Mouse (Mus musculus) kidney, postnatal 25 days (tissue): ENCODE data around the gene Lrrc9.

ENCODE experiments used
- DNase-seq, 2 experiments: peaks; one replicate each; pipeline ENCODE4 v3.0.0; 2021; ENCODE audit warnings: mixed read lengths in 2 of 2

Lrrc9 gene

DNA sequence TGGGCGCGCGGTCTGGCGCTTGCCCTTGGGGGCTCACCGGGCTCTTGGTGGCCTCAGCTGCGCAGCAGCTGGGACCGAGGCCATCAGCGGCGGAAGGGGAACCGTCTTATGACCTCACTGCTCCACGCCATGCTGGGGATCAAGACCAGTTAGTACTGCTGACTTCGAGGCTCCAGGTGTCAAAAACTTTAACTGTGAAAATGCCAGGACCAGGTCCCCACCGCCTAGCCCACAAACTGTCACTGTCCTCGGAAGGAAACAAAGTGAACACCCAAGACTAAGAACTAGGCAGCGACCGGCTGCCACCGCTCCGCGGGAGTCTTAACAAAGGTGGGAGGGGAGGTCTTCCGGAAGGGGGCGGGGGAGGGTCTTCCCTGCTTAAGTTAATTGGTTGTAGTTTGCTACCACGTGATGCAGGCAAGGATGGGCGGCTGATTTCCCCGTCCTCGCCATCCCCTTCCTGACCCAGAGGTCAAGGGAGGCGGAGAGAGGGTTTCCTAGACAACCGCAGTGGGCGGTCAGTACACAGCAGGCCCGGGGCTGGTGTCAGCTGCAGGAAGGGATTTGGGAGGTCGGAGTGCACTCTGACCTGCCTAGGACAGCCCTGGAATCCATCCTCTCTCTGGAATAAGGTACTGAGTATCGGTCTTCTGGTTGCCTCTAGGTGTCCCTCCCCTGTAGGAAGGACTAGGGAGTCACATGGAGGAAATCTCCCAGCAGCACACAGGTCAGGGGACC is at the start of gene Lrrc9:
Gene Lrrc9, plus strand, starts transcription at position 28 of the 738 bp plus-strand sequence.
- DNase-seq = peak; percentile 43 to 69

DNA sequence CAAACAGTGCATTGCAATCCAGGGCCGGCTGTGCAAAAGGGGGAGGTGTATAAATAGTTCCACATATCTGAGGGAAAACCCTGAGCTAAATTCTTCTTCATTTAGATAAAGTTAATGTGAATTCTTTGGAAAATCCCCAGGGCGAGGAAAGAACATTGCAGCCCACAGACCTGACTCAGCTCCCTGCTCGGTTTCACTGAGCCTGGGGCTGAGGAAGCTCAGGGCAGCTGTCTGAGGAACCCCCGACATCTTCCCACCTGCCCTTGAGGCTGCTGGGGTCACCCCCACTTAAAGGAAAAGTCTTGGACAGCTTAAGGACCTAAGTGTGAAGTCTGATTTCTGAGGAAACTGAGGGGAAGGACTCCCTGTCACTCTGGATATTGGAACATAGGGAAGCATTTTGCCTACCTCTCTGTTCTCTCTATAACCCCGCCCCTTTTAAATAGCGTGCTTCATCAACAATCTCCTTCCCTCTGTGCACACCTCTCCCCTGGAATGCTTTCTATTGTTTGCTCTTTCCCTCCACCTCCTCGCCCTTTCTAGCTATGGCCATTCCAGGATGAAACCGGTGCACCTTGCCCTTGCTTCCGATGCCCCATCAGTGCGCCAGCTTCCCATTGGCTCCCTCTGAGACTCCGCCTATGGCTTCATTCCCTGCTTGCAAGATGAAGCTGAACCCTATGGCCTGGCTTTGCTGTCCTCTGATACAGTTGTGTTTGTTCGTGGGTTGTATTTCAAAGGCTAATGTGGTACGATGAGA is 48.4 kb upstream of the Lrrc9 start:
- DNase-seq = no peak

DNA sequence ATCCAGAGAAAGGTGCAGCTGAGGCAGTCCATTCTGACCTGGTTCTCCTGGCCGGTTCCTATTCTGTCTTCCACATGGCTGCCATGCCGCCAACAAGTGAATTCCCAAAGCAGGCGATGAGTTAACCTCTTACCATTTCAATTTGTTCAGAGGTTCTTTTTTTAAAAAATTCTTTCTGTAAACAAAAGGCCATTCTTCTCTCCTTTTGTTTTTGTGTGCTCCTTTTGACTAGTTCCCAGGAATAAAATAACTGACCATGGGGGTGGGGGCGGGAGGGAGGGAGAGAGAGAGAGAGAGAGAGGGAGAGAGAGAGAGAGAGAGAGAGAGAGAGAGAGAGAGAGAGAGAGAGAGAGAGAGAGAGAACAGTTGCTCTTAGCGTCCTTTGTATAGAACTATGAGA is 36.6 kb upstream of the Lrrc9 start:
- DNase-seq = no peak

DNA sequence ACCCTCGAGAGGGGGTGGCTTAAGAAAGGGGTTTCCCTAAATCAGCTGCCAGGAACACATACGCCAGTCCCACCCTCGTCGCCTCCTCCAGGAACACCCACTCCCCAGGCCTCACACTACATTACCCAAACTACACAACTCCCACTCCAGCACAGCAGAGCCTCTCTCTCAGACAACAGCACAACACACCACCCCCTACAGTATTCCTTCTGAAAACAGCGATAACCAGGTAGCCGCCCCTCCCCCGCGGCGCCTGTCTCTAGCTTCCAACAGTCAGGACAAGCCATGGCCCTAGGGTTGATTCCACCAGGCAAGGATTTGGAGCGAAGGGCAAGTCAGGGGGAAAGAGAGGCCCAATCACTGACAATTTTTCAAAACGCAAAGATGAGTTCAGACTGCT is 34.5 kb upstream of the Lrrc9 start:
- no peak for DNase-seq

DNA sequence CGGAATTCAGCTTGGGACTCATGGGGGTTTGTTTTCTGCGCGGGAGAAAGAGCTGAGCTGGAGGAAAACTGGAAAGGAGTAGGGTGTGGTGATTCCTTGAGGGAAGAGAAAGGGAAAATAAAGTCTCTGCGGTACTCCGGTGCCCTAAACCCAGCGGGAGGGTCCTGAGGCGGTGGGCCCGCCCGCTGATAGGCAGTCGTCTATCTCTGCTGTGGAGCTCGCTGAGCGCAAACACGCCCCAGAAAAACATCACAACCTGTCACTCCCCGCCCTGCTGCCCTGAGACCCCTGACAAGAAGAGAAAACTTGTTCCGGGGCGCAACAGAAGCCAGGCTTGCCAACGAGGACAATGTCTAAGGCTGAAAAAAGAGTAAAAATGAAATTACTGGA is 34.0 kb upstream of the Lrrc9 start:
- DNase-seq = no peak

DNA sequence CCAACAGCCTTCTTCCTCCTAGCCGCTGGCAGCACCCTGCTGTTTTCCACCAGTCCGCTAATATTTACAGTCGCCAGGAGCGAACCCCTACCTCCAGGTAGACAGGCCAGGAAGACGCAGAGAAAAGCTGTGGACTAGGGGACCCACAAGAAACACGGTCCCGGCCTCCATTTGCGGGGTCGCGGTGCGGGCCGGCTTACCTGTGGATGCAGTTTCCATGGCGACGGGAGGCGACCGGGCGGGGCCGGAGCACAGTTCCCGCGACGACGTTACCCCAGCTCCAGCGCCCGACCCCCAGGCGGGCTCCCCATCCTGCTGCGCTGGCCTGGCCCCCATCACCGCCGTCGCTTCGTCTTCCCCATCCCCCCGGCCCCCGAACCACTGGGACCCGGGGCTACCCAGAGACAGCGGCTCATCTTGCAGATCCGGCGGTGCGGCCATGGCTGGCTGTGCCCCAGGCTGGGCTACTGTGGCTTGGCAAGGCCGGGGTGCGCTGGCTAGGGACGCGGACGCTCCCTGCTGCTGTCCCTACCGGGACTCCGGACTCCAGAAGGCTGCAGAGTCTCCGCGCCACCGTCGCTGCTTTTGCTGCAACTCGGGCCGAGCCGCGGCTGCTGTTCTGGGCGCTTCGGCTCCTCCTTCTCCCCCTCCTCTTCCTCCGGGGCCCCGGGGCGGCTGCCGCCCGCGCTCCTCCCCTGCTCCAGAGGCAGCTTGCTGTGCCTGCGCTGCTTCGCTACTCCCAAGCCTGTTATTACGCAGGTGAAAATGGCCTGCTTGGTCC is 33.4 kb upstream of the Lrrc9 start:
- DNase-seq = peak; percentile 16 to 47

DNA sequence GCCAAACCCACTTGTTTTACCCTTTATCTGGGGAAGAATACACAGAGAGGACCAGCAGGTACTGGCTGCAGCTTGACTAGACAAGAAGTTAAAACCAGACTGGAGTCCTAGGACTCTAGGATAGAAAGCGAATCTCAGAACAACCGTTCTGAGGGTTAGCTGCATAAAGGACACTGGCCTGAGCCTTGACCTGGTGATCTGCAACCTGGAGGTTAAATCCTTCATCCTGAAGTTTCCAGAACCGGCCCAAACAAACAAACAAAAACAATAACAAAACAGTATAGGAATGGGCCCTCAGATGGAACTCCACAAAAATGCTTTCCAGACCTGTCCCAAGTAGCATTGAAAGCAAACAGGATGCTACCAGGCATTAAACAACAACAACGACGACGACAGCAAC is 32.7 kb upstream of the Lrrc9 start, which contains the start of gene Rtn1:
Gene Rtn1, minus strand, starts transcription at position 101 of the 400 bp plus-strand sequence.
- no peak for DNase-seq

DNA sequence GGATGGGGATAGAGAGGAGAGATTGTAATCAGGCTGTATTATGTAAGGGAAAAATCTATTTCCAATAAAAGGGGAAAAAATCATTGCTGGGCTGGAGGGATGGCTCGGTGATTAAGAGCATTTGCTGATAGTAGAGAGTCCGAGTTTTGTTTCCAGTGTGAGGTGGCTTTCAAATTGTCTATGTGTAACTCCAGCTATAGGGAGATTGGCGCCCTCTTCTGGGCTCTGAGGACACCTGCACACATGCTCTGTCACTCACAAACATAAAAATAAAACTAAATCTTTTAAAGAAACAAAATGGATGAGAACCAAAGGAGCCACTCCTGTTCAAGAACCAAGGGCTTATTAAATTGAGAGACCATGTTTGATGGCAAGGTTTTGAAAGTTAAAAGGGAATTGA is 23.9 kb upstream of the Lrrc9 start:
- DNase-seq = no peak

DNA sequence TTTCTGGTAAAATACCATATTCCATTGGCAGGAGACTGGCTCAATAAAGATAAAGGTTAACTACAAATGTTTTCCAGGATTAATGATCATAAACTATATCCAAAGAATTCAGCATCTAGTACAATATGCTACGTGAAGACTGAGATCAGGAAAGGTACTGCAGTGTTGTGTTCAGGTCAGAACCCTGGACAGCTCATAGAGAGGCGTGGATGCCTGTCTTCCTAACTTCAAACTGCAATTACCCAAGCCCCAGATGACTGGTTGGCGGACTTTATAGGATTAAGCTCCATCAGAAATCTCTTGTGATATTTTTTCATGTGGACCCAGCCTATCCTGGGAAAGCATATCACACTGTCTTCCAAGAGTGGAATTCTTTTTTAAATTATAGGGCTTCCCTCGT is 19.0 kb upstream of the Lrrc9 start:
- no peak for DNase-seq

DNA sequence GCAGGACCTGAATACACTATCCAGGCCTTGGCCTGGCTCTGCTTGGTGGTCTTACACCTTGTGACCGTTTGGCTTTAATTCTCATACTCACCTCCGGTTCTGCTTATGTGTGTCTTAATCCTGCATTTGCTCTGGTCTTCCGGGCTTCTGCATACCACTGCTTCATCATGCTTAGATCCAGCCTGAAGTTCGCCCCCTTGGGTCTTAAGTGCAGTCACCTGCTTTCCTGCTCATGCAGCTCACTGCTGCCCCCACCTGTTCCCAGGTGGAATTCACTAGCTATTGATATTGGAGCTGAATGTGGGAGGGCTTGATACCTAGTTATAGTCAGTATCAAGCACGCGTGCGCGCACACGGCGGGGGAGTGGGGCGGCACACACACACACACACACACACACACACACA is 13.9 kb upstream of the Lrrc9 start:
- DNase-seq = peak; percentile 68 to 78

DNA sequence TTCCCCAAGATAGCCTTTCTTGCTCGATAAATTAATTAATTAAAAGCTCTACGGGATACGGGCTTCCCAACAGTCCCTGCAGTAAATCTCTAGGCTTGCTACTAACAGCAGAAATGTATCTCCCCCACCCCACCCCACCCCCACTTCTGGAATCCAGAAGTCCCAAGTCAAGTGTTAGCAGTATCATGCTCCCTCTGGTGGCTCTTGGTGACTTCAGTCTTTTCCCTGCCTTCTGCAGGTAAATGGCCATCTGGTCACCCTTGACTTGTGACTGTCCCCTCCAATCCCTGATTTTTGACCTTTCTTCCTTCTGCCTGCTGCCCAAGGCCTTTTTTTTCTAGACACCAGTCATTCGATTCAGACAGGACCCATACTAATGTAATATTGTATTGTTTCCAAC is 9.5 kb upstream of the Lrrc9 start:
- no peak for DNase-seq

DNA sequence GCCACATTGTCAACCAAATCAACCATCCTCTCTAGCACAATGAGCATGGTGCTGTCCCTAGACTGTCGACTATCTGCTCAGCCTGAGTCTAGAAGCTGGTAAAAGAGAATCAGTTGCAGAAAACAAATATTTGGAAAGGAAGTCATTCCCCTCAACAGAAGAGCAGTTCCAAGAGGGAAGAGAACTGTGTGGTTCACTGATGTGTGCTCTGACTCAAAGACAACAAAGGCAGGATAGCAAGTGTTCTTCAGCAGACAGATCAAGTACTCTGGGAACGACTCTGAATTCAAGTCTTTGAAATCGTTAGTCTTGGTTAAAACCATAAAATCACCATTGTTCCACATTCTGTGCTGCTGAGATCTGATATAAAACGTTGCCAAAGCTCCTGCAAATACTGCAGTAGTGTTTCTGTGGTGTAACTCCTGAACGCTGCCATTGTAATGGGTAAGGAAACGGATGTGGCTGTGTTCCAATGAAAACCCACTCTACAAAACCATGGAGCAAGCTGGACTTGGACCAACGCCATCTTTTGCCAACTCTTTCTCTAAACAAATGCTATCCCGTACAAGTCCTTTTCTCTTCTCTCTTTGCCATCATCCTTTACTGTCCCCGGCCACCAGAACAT is 8.3 kb upstream of the Lrrc9 start:
- DNase-seq = peak in 1 of 2 experiments; percentile 15

DNA sequence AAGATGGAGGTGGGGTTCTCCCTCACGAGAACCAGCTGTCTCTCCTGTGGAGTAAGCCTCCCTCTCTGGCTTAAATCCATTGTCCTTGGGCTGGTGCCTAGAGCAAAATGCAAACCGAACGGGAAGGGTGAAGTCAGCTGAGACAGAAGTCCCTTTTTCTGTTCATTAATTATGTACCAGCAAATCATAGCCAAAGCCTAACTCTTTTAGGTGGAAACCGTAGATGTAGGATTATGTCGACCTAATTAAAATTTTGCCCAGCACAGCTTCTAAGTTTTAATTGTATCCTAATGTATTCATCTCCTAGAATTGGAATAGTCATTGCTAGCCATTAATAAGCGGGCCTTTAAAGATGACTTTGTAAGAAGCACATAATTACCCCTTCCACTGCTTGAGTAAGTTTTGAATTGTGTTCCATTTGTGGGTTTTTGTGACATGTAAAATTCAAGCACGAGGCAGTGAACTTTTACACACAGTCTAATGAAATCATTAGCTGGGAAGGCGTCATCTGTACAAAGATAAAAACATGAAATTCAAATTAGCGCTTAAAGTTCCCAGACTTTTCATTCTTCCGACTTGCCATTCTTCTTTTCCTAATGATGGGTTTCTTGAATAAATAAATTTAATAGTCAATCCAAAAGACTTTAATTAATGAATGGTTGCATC is 3.9 kb upstream of the Lrrc9 start:
- DNase-seq = no peak

DNA sequence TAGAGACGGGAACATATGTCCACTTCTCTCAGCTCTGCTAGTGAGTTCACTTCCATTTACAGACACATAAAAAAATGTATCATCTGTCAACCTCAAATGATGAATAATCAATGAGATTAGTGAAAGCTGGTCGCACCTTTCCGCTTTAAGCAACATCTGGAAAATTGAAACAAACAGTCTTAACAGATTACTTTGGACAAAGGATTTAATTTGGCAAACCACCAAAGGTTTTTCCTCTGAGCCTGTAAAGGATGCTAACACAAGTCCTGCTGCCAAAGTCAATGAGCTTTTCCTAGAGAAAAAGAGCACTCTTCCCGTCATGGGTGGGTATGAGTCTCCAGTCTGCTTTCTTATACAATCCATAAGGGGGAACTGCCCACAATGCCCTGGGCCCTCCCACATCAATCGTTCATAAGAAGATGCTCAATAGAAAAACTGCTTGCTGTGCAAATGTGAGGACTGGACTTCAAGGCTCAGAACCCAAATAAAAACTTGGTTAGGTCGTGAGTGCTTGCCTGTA is 2.6 kb upstream of the Lrrc9 start:
- DNase-seq = no peak

DNA sequence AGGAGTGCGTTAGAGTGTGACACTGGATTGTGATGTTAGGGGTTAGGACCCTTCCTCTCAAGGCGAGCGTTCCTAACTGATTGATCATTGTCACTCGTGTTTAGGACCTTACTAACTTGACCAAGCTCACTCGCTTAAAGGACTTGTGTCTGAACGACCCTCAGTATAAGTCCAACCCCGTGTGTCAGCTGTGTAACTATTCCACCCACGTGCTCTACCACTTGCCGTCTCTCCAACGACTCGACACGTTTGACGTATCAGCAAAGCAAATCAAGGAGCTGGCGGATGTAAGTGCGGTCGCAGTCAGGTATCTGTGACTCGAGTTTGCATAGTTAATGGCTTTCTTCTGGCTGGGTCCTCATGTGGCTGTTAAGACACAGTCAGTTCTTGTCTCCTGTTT is 12.3 kb downstream of the Lrrc9 start:
- DNase-seq = no peak

DNA sequence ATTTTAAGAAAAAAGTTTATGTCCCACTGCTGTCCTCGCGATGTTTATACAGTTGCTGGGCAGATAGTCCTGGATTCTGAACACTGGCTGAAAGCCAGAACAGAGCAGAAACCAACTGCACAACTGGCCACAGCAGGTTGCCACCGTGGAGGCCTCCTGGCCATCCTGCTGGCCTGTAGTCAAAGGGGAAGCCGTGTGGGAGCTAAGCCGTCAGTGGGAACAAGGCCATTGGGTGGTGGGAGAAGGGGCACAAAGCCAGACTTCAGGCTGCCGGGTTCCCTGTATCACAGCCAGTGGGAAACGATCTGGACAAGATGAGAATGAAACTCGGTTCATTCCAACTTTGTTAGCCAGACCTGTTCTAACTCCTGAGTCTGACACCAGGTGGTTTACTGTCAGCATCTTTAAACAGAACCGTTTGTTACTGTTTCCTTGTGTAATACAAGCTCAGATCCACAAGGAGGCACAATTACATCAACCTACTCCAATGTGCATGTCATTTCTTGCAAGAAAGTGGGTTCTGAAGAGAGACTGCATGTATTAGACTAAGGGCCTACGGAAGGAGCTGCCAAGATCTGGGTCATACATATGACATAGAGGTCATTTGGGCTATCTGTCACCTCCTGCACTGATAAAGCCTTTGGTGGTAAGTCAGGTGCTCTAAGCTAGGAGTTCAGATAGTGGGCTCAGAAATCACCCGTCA is 19.7 kb downstream of the Lrrc9 start:
- DNase-seq = no peak

DNA sequence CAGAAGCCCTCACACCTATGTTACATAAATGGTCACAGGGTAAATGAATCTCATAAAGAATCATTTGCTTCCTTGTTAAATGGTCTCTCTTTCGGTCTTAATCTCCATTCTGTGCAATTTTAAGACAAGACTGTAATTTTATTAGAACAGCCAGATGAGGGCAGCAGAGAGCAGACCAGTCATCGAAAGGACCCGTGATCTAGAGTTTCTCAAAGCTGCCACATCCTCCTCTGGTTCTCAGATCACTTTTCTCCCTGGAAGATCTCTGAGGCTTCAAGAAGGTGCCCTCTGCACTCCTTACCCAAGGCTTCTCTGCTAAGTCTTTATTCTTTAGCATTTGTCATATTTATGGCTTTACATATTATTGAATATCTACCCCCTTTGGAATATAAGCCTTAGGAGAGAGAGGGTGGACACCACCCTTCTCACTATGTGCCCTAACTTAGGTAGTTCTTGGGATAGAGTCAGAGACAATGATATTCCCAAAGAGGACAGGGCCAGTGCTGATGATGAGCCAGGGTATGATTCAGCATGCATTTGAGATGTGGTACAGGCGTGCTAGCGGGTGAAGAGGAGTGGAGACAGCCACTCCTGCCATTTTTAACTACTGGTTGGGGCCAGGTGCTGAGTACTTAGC is 20.3 kb downstream of the Lrrc9 start:
- DNase-seq = peak in 1 of 2 experiments; percentile 62

DNA sequence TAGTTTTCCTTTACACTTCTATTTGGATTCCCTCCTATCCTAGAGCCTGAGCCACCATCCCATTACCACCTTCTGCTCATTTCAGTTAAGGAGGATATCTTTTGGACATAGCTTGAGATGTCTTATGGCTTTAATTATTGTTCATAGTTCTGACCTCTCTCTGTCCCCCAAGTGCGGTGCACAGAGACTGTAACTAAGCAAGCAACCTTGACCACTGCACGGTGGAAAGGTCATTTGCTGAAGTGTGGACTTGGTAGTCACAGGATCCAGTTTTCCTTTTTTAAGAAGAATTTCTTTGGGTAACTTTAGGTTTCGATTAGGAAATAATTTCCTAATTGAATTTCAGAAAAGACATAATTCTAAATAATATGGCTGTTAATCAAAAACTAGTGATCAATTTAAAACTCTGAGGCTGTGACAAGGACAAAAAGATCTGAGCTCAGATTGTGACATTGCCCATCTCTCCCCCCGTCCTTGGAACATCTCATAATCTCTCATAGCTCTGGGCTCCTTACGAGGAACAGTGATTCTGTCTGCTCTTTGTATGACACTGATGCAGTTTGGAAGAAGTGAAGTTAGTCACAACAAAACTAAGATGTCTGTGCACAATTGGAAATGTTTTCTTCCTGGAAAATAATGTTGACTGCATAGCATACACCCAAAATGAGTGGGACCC is 24.3 kb downstream of the Lrrc9 start:
- no peak for DNase-seq

DNA sequence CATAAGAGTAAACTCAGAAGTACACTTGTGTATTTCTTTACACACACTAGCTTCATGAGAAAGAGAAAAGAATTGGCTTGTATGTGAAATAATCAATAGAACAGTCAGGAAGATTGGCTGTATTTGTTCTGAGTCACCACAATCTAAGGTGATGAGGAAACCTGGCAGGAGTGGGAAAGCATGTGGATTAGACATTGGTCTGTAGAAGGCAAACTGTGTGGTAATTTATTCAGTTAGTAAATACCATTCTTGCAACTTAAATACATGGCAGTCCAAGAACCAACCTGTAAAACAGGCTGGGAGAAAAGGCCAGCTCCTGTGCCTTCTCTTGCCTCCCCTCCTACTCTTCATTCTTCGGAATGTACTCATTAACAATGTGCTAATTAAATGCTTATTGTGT is 25.6 kb downstream of the Lrrc9 start:
- DNase-seq = no peak

DNA sequence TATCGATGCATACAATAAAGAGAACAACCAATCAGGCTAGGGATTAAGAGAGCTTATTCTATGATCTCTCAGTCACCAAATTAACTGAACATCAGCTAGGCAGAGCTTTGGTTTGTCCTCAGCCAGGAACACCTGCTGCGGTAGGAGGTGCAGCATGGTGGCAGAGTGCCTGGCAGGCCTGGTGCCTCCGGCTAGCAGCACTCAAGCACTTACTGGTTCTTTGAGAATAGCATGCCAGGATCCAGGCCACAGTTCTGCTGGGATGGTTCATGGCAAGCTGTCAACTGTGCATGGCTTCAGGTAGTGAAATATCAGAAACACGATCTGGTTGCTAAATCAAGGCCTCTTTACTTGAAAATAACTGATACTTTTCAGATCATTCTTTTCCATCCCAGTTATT is 26.1 kb downstream of the Lrrc9 start:
- no peak for DNase-seq
